Mouse (Mus musculus): ENCODE results near the gene Snapc5. TPM values are rescaled to one million over a fixed set of nuclear protein-coding genes. Genes with fewer than 3 reads are reported as not detected.
"Not testable (repeated sequence)": the region's sequence is repeated elsewhere in the genome, so short reads cannot be mapped to it uniquely, and the experiment has no call there.

Gene Snapc5
- 23.8 and 26.0 TPM in 2 replicates for polyA plus RNA-seq (2014; fragmentation: Nextera tagmentation; extraction: Ambion mirVana)

GRCm38 (mm10) chr9:64178974-64179646 lies at the start of gene Snapc5:
Snapc5 (plus strand) TSS chr9:64179274.
- Histone ChIP-seq H3K9ac (replicated peaks; ENCODE audit: low read length) (peak within 1 kb of the TSS; percentile 72), H3K27ac (replicated peaks; ENCODE audit: low read depth, low read length) (peak within 1 kb of the TSS; percentile 62), H3K4me3 (ENCODE audit: low read depth, low read length) (peak within 1 kb of the TSS; percentile 69), H3K27me3 (ENCODE audit: control insufficient read depth, insufficient read depth, low read length) (no peaks in the 10 kb centered on the region), H3K4me1 (ENCODE audit: control insufficient read depth, insufficient read depth, low read length) (no peaks in the 10 kb centered on the region), H3K36me3 (replicated peaks; ENCODE audit: control insufficient read depth, insufficient read depth, low read depth, low read length) (peaks cover 11% of the 10 kb centered on the region), H3K4me2 (ENCODE audit: low read depth, low read length) (peak within 1 kb of the TSS; percentile 50), H3K9me3 (replicated peaks; ENCODE audit: control insufficient read depth, low read length) (no peaks in the 10 kb centered on the region)
- ATAC-seq (replicated peaks; ENCODE audit: insufficient number of reproducible peaks, low FRiP score, low TSS enrichment, low read depth) (peak; percentile 91), DNase-seq (ENCODE audit: low spot score) (peak; percentile 95)
- WGBS: under 1% methylated on average over 35 of the region's 35 CpGs

- WGBS: 85% methylated on average over 6 of the region's 6 CpGs
- Histone ChIP-seq H3K27me3 (ENCODE audit: control insufficient read depth, insufficient read depth, low read length) (no peaks in the 10 kb centered on the region), H3K9ac (replicated peaks; ENCODE audit: low read length) (no peak overlapping the region), H3K4me1 (ENCODE audit: control insufficient read depth, insufficient read depth, low read length) (no peaks in the 10 kb centered on the region), H3K9me3 (replicated peaks; ENCODE audit: control insufficient read depth, low read length) (no peaks in the 10 kb centered on the region), H3K36me3 (replicated peaks; ENCODE audit: control insufficient read depth, insufficient read depth, low read depth, low read length) (no peaks in the 10 kb centered on the region), H3K4me2 (ENCODE audit: low read depth, low read length) (no peak overlapping the region), H3K4me3 (ENCODE audit: low read depth, low read length) (no peak overlapping the region), H3K27ac (replicated peaks; ENCODE audit: low read depth, low read length) (no peak overlapping the region)
- DNase-seq (ENCODE audit: low spot score) (no peak), ATAC-seq (replicated peaks; ENCODE audit: insufficient number of reproducible peaks, low FRiP score, low TSS enrichment, low read depth) (no peak)
Measured at GRCm38 (mm10) chr9:64131623-64132022, 47.5 kb upstream of the Snapc5 start.

- H3K4me1 ChIP-seq (ENCODE audit: control insufficient read depth, insufficient read depth, low read length): not testable (repeated sequence)
Measured at GRCm38 (mm10) chr9:64138896-64139295, 40.2 kb upstream of the Snapc5 start.

GRCm38 (mm10) chr9:64139879-64140278 lies 39.2 kb upstream of the Snapc5 start:
- no peak overlapping the region for H3K9ac ChIP-seq (replicated peaks; ENCODE audit: low read length)
- no peak overlapping the region for H3K4me3 ChIP-seq (ENCODE audit: low read depth, low read length)
- no peak overlapping the region for H3K27ac ChIP-seq (replicated peaks; ENCODE audit: low read depth, low read length)
- H3K27me3 ChIP-seq (ENCODE audit: control insufficient read depth, insufficient read depth, low read length): no peaks in the 10 kb centered on the region
- no peaks in the 10 kb centered on the region for H3K4me1 ChIP-seq (ENCODE audit: control insufficient read depth, insufficient read depth, low read length)
- 92% methylated on average over 9 of the region's 9 CpGs for WGBS
- no peaks in the 10 kb centered on the region for H3K9me3 ChIP-seq (replicated peaks; ENCODE audit: control insufficient read depth, low read length)
- no peak for ATAC-seq (replicated peaks; ENCODE audit: insufficient number of reproducible peaks, low FRiP score, low TSS enrichment, low read depth)
- H3K36me3 ChIP-seq (replicated peaks; ENCODE audit: control insufficient read depth, insufficient read depth, low read depth, low read length): no peaks in the 10 kb centered on the region; the same call in 1 of the 2 replicates
- no peak overlapping the region for H3K4me2 ChIP-seq (ENCODE audit: low read depth, low read length)
- DNase-seq (ENCODE audit: low spot score): no peak

More at GRCm38 (mm10) chr9:64138896-64139295, 40.2 kb upstream of the Snapc5 start:
- H3K9me3 ChIP-seq (replicated peaks; ENCODE audit: control insufficient read depth, low read length); ATAC-seq (replicated peaks; ENCODE audit: insufficient number of reproducible peaks, low FRiP score, low TSS enrichment, low read depth); H3K27me3 ChIP-seq (ENCODE audit: control insufficient read depth, insufficient read depth, low read length); H3K27ac ChIP-seq (replicated peaks; ENCODE audit: low read depth, low read length); H3K4me3 ChIP-seq (ENCODE audit: low read depth, low read length); H3K36me3 ChIP-seq (replicated peaks; ENCODE audit: control insufficient read depth, insufficient read depth, low read depth, low read length); H3K9ac ChIP-seq (replicated peaks; ENCODE audit: low read length); H3K4me2 ChIP-seq (ENCODE audit: low read depth, low read length): not testable (repeated sequence)
- WGBS: 5% methylated on average over 6 of the region's 6 CpGs
- DNase-seq (ENCODE audit: low spot score): peak; percentile 71

- no peak for DNase-seq (ENCODE audit: low spot score)
- H3K4me3 ChIP-seq (ENCODE audit: low read depth, low read length): no peak overlapping the region
- H3K27me3 ChIP-seq (ENCODE audit: control insufficient read depth, insufficient read depth, low read length): no peaks in the 10 kb centered on the region
- no peaks in the 10 kb centered on the region for H3K9me3 ChIP-seq (replicated peaks; ENCODE audit: control insufficient read depth, low read length)
- H3K27ac ChIP-seq (replicated peaks; ENCODE audit: low read depth, low read length): no peak overlapping the region
- H3K9ac ChIP-seq (replicated peaks; ENCODE audit: low read length): no peak overlapping the region
- no peak for ATAC-seq (replicated peaks; ENCODE audit: insufficient number of reproducible peaks, low FRiP score, low TSS enrichment, low read depth)
- H3K36me3 ChIP-seq (replicated peaks; ENCODE audit: control insufficient read depth, insufficient read depth, low read depth, low read length): peaks cover 11% of the 10 kb centered on the region
- H3K4me1 ChIP-seq (ENCODE audit: control insufficient read depth, insufficient read depth, low read length): no peaks in the 10 kb centered on the region
- WGBS: 92% methylated on average over 1 of the region's 1 CpGs
- no peak overlapping the region for H3K4me2 ChIP-seq (ENCODE audit: low read depth, low read length)
Measured at GRCm38 (mm10) chr9:64156641-64157040, 22.4 kb upstream of the Snapc5 start.

- ATAC-seq (replicated peaks; ENCODE audit: insufficient number of reproducible peaks, low FRiP score, low TSS enrichment, low read depth) (no peak), DNase-seq (ENCODE audit: low spot score) (no peak)
- no peak overlapping the region for H3K4me3 ChIP-seq (ENCODE audit: low read depth, low read length)
- no peaks in the 10 kb centered on the region for H3K4me1 ChIP-seq (ENCODE audit: control insufficient read depth, insufficient read depth, low read length)
- H3K27ac ChIP-seq (replicated peaks; ENCODE audit: low read depth, low read length): no peak overlapping the region
- H3K4me2 ChIP-seq (ENCODE audit: low read depth, low read length): no peak overlapping the region
- no peak overlapping the region for H3K9ac ChIP-seq (replicated peaks; ENCODE audit: low read length)
- H3K9me3 ChIP-seq (replicated peaks; ENCODE audit: control insufficient read depth, low read length): no peaks in the 10 kb centered on the region
- WGBS: 90% methylated on average over 5 of the region's 5 CpGs
- H3K27me3 ChIP-seq (ENCODE audit: control insufficient read depth, insufficient read depth, low read length): no peaks in the 10 kb centered on the region
- peaks cover 7% of the 10 kb centered on the region for H3K36me3 ChIP-seq (replicated peaks; ENCODE audit: control insufficient read depth, insufficient read depth, low read depth, low read length)
Measured at GRCm38 (mm10) chr9:64160471-64160870, 18.6 kb upstream of the Snapc5 start.

GRCm38 (mm10) chr9:64169967-64170366 lies 9.1 kb upstream of the Snapc5 start:
- 86% methylated on average over 3 of the region's 3 CpGs for WGBS
- H3K4me1 ChIP-seq (ENCODE audit: control insufficient read depth, insufficient read depth, low read length); DNase-seq (ENCODE audit: low spot score); H3K27ac ChIP-seq (replicated peaks; ENCODE audit: low read depth, low read length); H3K36me3 ChIP-seq (replicated peaks; ENCODE audit: control insufficient read depth, insufficient read depth, low read depth, low read length); H3K4me3 ChIP-seq (ENCODE audit: low read depth, low read length); ATAC-seq (replicated peaks; ENCODE audit: insufficient number of reproducible peaks, low FRiP score, low TSS enrichment, low read depth); H3K9ac ChIP-seq (replicated peaks; ENCODE audit: low read length); H3K4me2 ChIP-seq (ENCODE audit: low read depth, low read length); H3K9me3 ChIP-seq (replicated peaks; ENCODE audit: control insufficient read depth, low read length); H3K27me3 ChIP-seq (ENCODE audit: control insufficient read depth, insufficient read depth, low read length): not testable (repeated sequence)

- peak overlapping the region; percentile 69 for H3K4me2 ChIP-seq (ENCODE audit: low read depth, low read length)
- H3K27me3 ChIP-seq (ENCODE audit: control insufficient read depth, insufficient read depth, low read length): no peaks in the 10 kb centered on the region
- H3K9me3 ChIP-seq (replicated peaks; ENCODE audit: control insufficient read depth, low read length): no peaks in the 10 kb centered on the region
- WGBS: 4% methylated on average over 18 of the region's 18 CpGs
- peak overlapping the region; percentile 71 for H3K4me3 ChIP-seq (ENCODE audit: low read depth, low read length)
- peak overlapping the region; percentile 80 for H3K9ac ChIP-seq (replicated peaks; ENCODE audit: low read length)
- H3K36me3 ChIP-seq (replicated peaks; ENCODE audit: control insufficient read depth, insufficient read depth, low read depth, low read length): peaks cover 10% of the 10 kb centered on the region
- H3K4me1 ChIP-seq (ENCODE audit: control insufficient read depth, insufficient read depth, low read length): no peaks in the 10 kb centered on the region
- peak overlapping the region; percentile 90 for H3K27ac ChIP-seq (replicated peaks; ENCODE audit: low read depth, low read length)
- no peak for DNase-seq (ENCODE audit: low spot score)
- no peak; the same call in 1 of the 2 replicates for ATAC-seq (replicated peaks; ENCODE audit: insufficient number of reproducible peaks, low FRiP score, low TSS enrichment, low read depth)
Measured at GRCm38 (mm10) chr9:64172145-64172815, 6.8 kb upstream of the Snapc5 start.
